In genomic region chr13:73536824-73537223, GRCm38 (mm10) we compare ENCODE assay signal across 8 mouse cellular contexts. TPM values are rescaled to one million over a fixed set of nuclear protein-coding genes. Genes with fewer than 3 reads are reported as not detected.
A peak's percentile ranks its signal among the peaks of the same experiment; 100 is the strongest.
DNase-seq lines count a peak whose midpoint lies in the region; ATAC-seq and TF ChIP-seq lines count a peak whose summit lies in the region.

No protein-coding gene starts in this region.

- H3K36me3 ChIP-seq in lung, embryonic 16.5 days (ENCODE audit: control insufficient read depth, insufficient read depth, low read length) = no peaks in the 10 kb centered on the region
- no peaks in the 10 kb centered on the region for H3K36me3 ChIP-seq in forebrain, embryonic 12.5 days (replicated peaks)
- H3K36me3 ChIP-seq in limb, embryonic 15.5 days = no peaks in the 10 kb centered on the region
- no peaks in the 10 kb centered on the region for H3K36me3 ChIP-seq in stomach, embryonic 14.5 days (ENCODE audit: control insufficient read depth, insufficient read depth, low read length)

- TF ChIP-seq POLR2A in lung, adult 2 months (IDR thresholded peaks at IDR 0.05; ENCODE audit: borderline replicate concordance, extremely low read depth, low read depth, low read length) = no peak

- TF ChIP-seq CTCF in lung, adult 2 months (IDR thresholded peaks at IDR 0.05; ENCODE audit: insufficient read depth, low read length) = no peak

- H3K9ac ChIP-seq in lung, embryonic 16.5 days (ENCODE audit: low read length) = no peak overlapping the region; the same call in 1 of the 2 replicates
- peak overlapping the region; percentile 44; the same call in 1 of the 2 replicates for H3K9ac ChIP-seq in forebrain, embryonic 12.5 days
- H3K9ac ChIP-seq in limb, embryonic 15.5 days = no peak overlapping the region
- no peak overlapping the region for H3K9ac ChIP-seq in stomach, embryonic 14.5 days (replicated peaks; ENCODE audit: low read depth, low read length)

- peaks cover 32% of the 10 kb centered on the region for H3K27me3 ChIP-seq in lung, embryonic 16.5 days (ENCODE audit: control insufficient read depth, insufficient read depth, low read depth, low read length)
- H3K27me3 ChIP-seq in forebrain, embryonic 12.5 days = peaks cover 44% of the 10 kb centered on the region
- H3K27me3 ChIP-seq in limb, embryonic 15.5 days = peaks cover 49% of the 10 kb centered on the region
- peaks cover 17% of the 10 kb centered on the region for H3K27me3 ChIP-seq in stomach, embryonic 14.5 days (ENCODE audit: control insufficient read depth, insufficient read depth, low read length)

- peak overlapping the region; percentile 82 for H3K4me2 ChIP-seq in lung, embryonic 16.5 days (ENCODE audit: low read depth, low read length)
- peak overlapping the region; percentile 71 for H3K4me2 ChIP-seq in forebrain, embryonic 12.5 days
- H3K4me2 ChIP-seq in limb, embryonic 15.5 days = peak overlapping the region; percentile 92
- peak overlapping the region; percentile 90 for H3K4me2 ChIP-seq in stomach, embryonic 14.5 days (replicated peaks; ENCODE audit: low read depth, low read length)

- H3K4me3 ChIP-seq in lung, embryonic 16.5 days (ENCODE audit: low read length) = peak overlapping the region; percentile 47
- no peak overlapping the region for H3K4me3 ChIP-seq in lung, adult 2 months (replicated peaks; ENCODE audit: extremely low read depth, low read depth, low read length)
- peak overlapping the region; percentile 41 for H3K4me3 ChIP-seq in forebrain, embryonic 12.5 days (replicated peaks)
- H3K4me3 ChIP-seq in limb, embryonic 15.5 days = peak overlapping the region; percentile 43
- peak overlapping the region; percentile 35 for H3K4me3 ChIP-seq in stomach, embryonic 14.5 days (ENCODE audit: low read depth, low read length)

- H3K9me3 ChIP-seq in lung, embryonic 16.5 days (ENCODE audit: control insufficient read depth, low read length) = no peaks in the 10 kb centered on the region
- H3K9me3 ChIP-seq in forebrain, embryonic 12.5 days = no peaks in the 10 kb centered on the region
- H3K9me3 ChIP-seq in limb, embryonic 15.5 days = no peaks in the 10 kb centered on the region
- H3K9me3 ChIP-seq in stomach, embryonic 14.5 days (ENCODE audit: control insufficient read depth, low read depth, low read length) = no peaks in the 10 kb centered on the region

- no peak for DNase-seq in lung, adult 2 months
- no peak for DNase-seq in thymus, adult 18-20 months
- no peak for DNase-seq in ovary, postnatal 10 days (ENCODE audit: low spot score)
- DNase-seq in spleen, postnatal 10 days (ENCODE audit: low spot score in 2 of 2) = no peak

- H3K4me1 ChIP-seq in lung, embryonic 16.5 days (replicated peaks; ENCODE audit: control insufficient read depth, insufficient read depth, low read length) = no peaks in the 10 kb centered on the region
- H3K4me1 ChIP-seq in lung, adult 2 months (ENCODE audit: control insufficient read depth, insufficient read depth, low read length) = no peaks in the 10 kb centered on the region
- peaks cover 11% of the 10 kb centered on the region for H3K4me1 ChIP-seq in forebrain, embryonic 12.5 days
- peaks cover 17% of the 10 kb centered on the region for H3K4me1 ChIP-seq in limb, embryonic 15.5 days
- no peaks in the 10 kb centered on the region for H3K4me1 ChIP-seq in stomach, embryonic 14.5 days (ENCODE audit: control insufficient read depth, insufficient read depth, low read length)

- no peak overlapping the region for H3K27ac ChIP-seq in lung, embryonic 16.5 days (ENCODE audit: low read length)
- H3K27ac ChIP-seq in forebrain, embryonic 12.5 days = no peak overlapping the region
- H3K27ac ChIP-seq in limb, embryonic 15.5 days = no peak overlapping the region
- H3K27ac ChIP-seq in stomach, embryonic 14.5 days (ENCODE audit: low read length) = no peak overlapping the region

- WGBS in lung, embryonic 16.5 days = 12% methylated on average over 13 of the region's 13 CpGs
- WGBS in lung, adult 2 months = 14% methylated on average over 13 of the region's 13 CpGs
- 21% methylated on average over 13 of the region's 13 CpGs for WGBS in forebrain, embryonic 12.5 days
- WGBS in limb, embryonic 15.5 days = 20% methylated on average over 13 of the region's 13 CpGs
- 15% methylated on average over 13 of the region's 13 CpGs for WGBS in stomach, embryonic 14.5 days

- 0 out of 2 replicates have a peak, but pooled peaks have one; percentile 38 for ATAC-seq in lung, embryonic 16.5 days (ENCODE audit: low read depth)
- no peak for ATAC-seq in forebrain, embryonic 12.5 days (ENCODE audit: low FRiP score)
- no peak for ATAC-seq in limb, embryonic 15.5 days (ENCODE audit: insufficient number of reproducible peaks, low FRiP score, low TSS enrichment, low read depth)
- no peak for ATAC-seq in stomach, embryonic 14.5 days (ENCODE audit: insufficient number of reproducible peaks, insufficient read depth, low FRiP score, low read depth)

RNA-seq across cellular contexts. Expression of gene Slc6a3, which starts 0.3 kb away (rescaled TPM):
- 0.08 and 0.18 TPM in 2 replicates for polyA plus RNA-seq in lung, embryonic 16.5 days (2015; fragmentation: Nextera tagmentation; extraction: Ambion mirVana)
- polyA plus RNA-seq in lung, adult 2 months (2012; rRNA removed) = 0.10 and 0.12 TPM in 2 replicates
- polyA plus RNA-seq in forebrain, embryonic 12.5 days (2016; fragmentation: Nextera tagmentation; extraction: Ambion mirVana) = 0.15 TPM in 1 of 2 replicates, not detected in the other
- polyA plus RNA-seq in limb, embryonic 15.5 days (2015; fragmentation: Nextera tagmentation; extraction: Ambion mirVana) = 0.08 and 0.10 TPM in 2 replicates
- not detected in 2 replicates for polyA plus RNA-seq in stomach, embryonic 14.5 days (2014; fragmentation: Nextera tagmentation; extraction: Ambion mirVana)
